Mouse (Mus musculus) embryonic facial prominence, embryonic 14.5 days (tissue): ENCODE results near the gene Kank4. TPM values are rescaled to one million over a fixed set of nuclear protein-coding genes. Genes with fewer than 3 reads are reported as not detected.

Experiments used
- ATAC-seq: fragments of 200-750 bp; cut with Nextera tagmentation; 2 replicates; pipeline ENCODE4 v1.8.0; 2017; ENCODE audit warnings: low read depth, moderate number of reproducible peaks, moderate TSS enrichment
- DNase-seq: peaks from one replicate; pipeline ENCODE4 v3.0.0-alpha.2; 2015; ENCODE audit warnings: low spot score
- H3K27ac ChIP-seq: fragments of 300-500 bp; sonication (generic); replicated peaks from 2 replicates; pipeline ENCODE4 v1.5.1; 2014; ENCODE audit warnings: low read depth, mild to moderate bottlenecking, low read length, moderate library complexity
- H3K27me3 ChIP-seq: fragments of 300-500 bp; sonication (generic); replicated peaks from 2 replicates; pipeline ENCODE4 v1.6.1; 2014; ENCODE audit warnings: low read length; ENCODE audit not compliant: control insufficient read depth, insufficient read depth
- H3K36me3 ChIP-seq: fragments of 300-500 bp; sonication (generic); 2 replicates; pipeline ENCODE4 v1.6.1; 2014; ENCODE audit warnings: low read length, mixed read lengths; ENCODE audit not compliant: control insufficient read depth, insufficient read depth
- H3K4me1 ChIP-seq: fragments of 300-500 bp; sonication (generic); 2 replicates; pipeline ENCODE4 v1.6.1; 2014; ENCODE audit warnings: antibody characterized with exemption, low read length; ENCODE audit not compliant: control insufficient read depth, insufficient read depth
- H3K4me2 ChIP-seq: fragments of 300-500 bp; sonication (generic); 2 replicates; pipeline ENCODE4 v1.6.1; 2014; ENCODE audit warnings: low read depth, mild to moderate bottlenecking, low read length, moderate library complexity, mixed read lengths
- H3K4me3 ChIP-seq: fragments of 300-500 bp; sonication (generic); 2 replicates; pipeline ENCODE4 v1.5.1; 2014; ENCODE audit warnings: low read depth, mild to moderate bottlenecking, low read length
- H3K9ac ChIP-seq: fragments of 300-500 bp; sonication (generic); 2 replicates; pipeline ENCODE4 v1.6.1; 2014; ENCODE audit warnings: low read depth, mild to moderate bottlenecking, low read length, moderate library complexity, mixed read lengths
- H3K9me3 ChIP-seq: fragments of 300-500 bp; sonication (generic); 2 replicates; pipeline ENCODE4 v1.6.1; 2016; ENCODE audit warnings: low read length; ENCODE audit not compliant: control insufficient read depth
- WGBS: fragments of 180-500 bp; shearing (Covaris S2); extraction: QIAGEN DNeasy Blood & Tissue Kit; methylation state at CpG from one replicate; pipeline ENCODE4 v1.1.7; 2014; 5-methylcytosine and 5-hydroxymethylcytosine counted together
- polyA plus RNA-seq: library from polyadenylated mRNA; unstranded; fragments of >200 nt; fragmentation: Nextera tagmentation; extraction: Ambion mirVana; gene quantifications from 2 replicates; pipeline ENCODE4 v1.2.1, GENCODE M21; 2014

Gene Kank4
- polyA plus RNA-seq, 1 experiment from 2014 or later, result 2.6 TPM

- DNase-seq (no peak), ATAC-seq (no peak)
- Histone ChIP-seq H3K4me1 (peaks cover 20% of the 10 kb centered on the region), H3K9me3 (no peaks in the 10 kb centered on the region), H3K4me2 (no peak overlapping the region), H3K9ac (no peak overlapping the region), H3K4me3 (no peak overlapping the region), H3K27me3 (no peaks in the 10 kb centered on the region), H3K36me3 (no peaks in the 10 kb centered on the region), H3K27ac (no peak overlapping the region)
- 73% methylated on average over 2 of the region's 2 CpGs for WGBS
These were observed 22.1 kb downstream of the Kank4 start for GRCm38 (mm10) chr4:98795241-98795640.

- no peak overlapping the region for H3K4me3 ChIP-seq
- no peak overlapping the region for H3K4me2 ChIP-seq
- ATAC-seq (no peak), DNase-seq (no peak)
- H3K4me1 ChIP-seq, result peaks cover 27% of the 10 kb centered on the region
- no peak overlapping the region for H3K9ac ChIP-seq
- no peak overlapping the region for H3K27ac ChIP-seq
- WGBS, result 90% methylated on average over 9 of the region's 9 CpGs
- no peaks in the 10 kb centered on the region for H3K36me3 ChIP-seq
- no peaks in the 10 kb centered on the region for H3K9me3 ChIP-seq
- no peaks in the 10 kb centered on the region for H3K27me3 ChIP-seq
These were observed 23.9 kb downstream of the Kank4 start for GRCm38 (mm10) chr4:98793486-98793885.

GRCm38 (mm10) chr4:98790721-98791120 is 26.6 kb downstream of the Kank4 start:
- Histone ChIP-seq H3K9ac (peak overlapping the region; percentile 5; the same call in 1 of the 2 replicates), H3K36me3 (no peaks in the 10 kb centered on the region), H3K4me1 (peaks cover 17% of the 10 kb centered on the region), H3K4me3 (no peak overlapping the region), H3K27ac (peak overlapping the region; percentile 59), H3K27me3 (no peaks in the 10 kb centered on the region), H3K9me3 (no peaks in the 10 kb centered on the region), H3K4me2 (peak overlapping the region; percentile 44; the same call in 1 of the 2 replicates)
- DNase-seq (no peak), ATAC-seq (no peak)
- WGBS, result 53% methylated on average over 1 of the region's 1 CpGs

DNA sequence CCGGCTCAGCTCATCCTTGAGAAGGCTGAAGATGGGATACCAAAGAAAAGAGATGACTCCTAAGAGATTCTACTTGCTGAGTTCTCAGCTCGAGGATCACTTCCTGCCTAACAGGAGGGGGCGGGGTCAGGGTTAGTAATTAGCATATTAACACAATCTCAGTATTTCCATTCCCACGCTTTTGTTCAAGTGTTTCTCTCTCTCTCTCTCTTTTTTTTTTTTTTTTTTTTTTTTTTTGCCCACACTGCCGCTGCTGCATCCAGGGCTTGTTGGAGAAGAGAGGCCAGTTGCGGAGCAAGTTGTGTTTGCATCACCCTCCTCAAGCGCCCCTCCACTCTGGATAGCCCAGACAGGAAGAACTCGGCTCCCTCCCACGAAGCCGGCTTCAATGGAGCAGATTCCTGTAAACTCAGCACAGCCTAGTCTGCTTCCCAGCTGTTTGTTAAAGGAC is 27.5 kb downstream of the Kank4 start:
- Histone ChIP-seq H3K9me3 (no peaks in the 10 kb centered on the region), H3K4me2 (peak overlapping the region; percentile 44), H3K4me1 (peaks cover 17% of the 10 kb centered on the region), H3K9ac (no peak overlapping the region; the same call in 1 of the 2 replicates), H3K27me3 (no peaks in the 10 kb centered on the region), H3K27ac (peak overlapping the region; percentile 59), H3K36me3 (0 out of 2 replicates have a peak, but pooled peaks cover under 1% of the 10 kb centered on the region), H3K4me3 (peak overlapping the region; percentile 18)
- DNase-seq (peak; percentile 73), ATAC-seq (peak; percentile 51)
- WGBS, result 13% methylated on average over 10 of the region's 10 CpGs

GRCm38 (mm10) chr4:98789133-98789765 is 28.1 kb downstream of the Kank4 start:
- no peaks in the 10 kb centered on the region for H3K9me3 ChIP-seq
- DNase-seq (peak; percentile 88), ATAC-seq (peak; percentile 65)
- H3K9ac ChIP-seq, result no peak overlapping the region; the same call in 1 of the 2 replicates
- no peak overlapping the region; the same call in 1 of the 2 replicates for H3K4me3 ChIP-seq
- 0 out of 2 replicates have a peak, but pooled peaks cover 7% of the 10 kb centered on the region for H3K36me3 ChIP-seq
- H3K27ac ChIP-seq, result peak overlapping the region; percentile 59
- H3K4me2 ChIP-seq, result peak overlapping the region; percentile 44
- 46% methylated on average over 7 of the region's 7 CpGs for WGBS
- H3K27me3 ChIP-seq, result no peaks in the 10 kb centered on the region
- peaks cover 17% of the 10 kb centered on the region for H3K4me1 ChIP-seq

DNA sequence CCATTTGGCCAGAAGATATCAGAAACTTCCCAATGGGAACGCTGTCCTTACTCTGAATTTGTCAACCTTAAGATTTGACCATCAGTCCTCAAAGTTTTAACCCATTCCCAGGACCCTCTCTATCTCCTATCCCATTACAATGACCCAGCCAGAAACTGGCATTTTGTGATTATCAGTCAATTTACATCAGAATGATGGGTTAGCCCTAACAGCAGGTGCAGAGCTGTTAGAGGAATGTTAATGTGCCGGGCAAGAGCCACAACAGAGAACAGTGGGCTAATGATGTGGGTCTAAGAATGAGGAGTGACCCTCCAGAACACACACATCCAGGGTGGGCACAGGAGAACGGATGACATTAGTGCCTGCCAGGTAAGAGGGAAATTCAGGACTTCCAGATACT is 31.1 kb downstream of the Kank4 start:
- Histone ChIP-seq H3K9ac (no peak overlapping the region), H3K4me2 (no peak overlapping the region)
- ATAC-seq, result no peak

GRCm38 (mm10) chr4:98785851-98786250 is 31.5 kb downstream of the Kank4 start:
- Histone ChIP-seq H3K9me3 (no peaks in the 10 kb centered on the region), H3K4me1 (peaks cover 17% of the 10 kb centered on the region), H3K4me2 (no peak overlapping the region), H3K36me3 (peaks cover 12% of the 10 kb centered on the region; the same call in 1 of the 2 replicates), H3K27ac (no peak overlapping the region), H3K27me3 (no peaks in the 10 kb centered on the region), H3K9ac (no peak overlapping the region), H3K4me3 (no peak overlapping the region)
- no peak for ATAC-seq
- DNase-seq, result no peak
- WGBS, result 45% methylated on average over 8 of the region's 8 CpGs

More for the DNA sequence above, 31.1 kb downstream of the Kank4 start:
- Histone ChIP-seq H3K27me3 (no peaks in the 10 kb centered on the region), H3K36me3 (peaks cover 12% of the 10 kb centered on the region; the same call in 1 of the 2 replicates), H3K27ac (no peak overlapping the region), H3K4me3 (no peak overlapping the region), H3K9me3 (no peaks in the 10 kb centered on the region), H3K4me1 (peaks cover 17% of the 10 kb centered on the region)
- no peak for DNase-seq
- WGBS, result 45% methylated on average over 3 of the region's 3 CpGs

DNA sequence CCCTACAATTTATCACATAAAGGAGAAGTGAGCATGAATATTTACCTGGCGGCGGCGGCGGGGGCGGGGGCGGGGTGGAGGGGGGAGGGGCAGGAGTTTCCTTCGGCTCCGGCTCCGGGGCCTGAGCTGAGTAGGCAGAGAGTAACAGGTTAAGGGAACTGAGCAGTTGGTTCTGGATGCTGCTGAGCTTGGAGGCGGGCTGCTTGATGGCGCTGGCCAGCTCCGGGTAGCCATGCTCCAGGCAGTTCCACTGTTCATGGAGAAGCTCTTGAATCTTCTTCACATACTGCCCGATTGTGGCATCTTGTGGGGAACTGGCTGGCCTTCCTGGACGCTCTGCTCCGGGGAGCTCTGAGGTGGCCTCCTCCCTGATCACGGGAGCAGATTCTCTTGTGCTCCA is 39.1 kb downstream of the Kank4 start:
- H3K4me1 ChIP-seq, result peaks cover 32% of the 10 kb centered on the region
- WGBS, result 20% methylated on average over 16 of the region's 16 CpGs
- H3K36me3 ChIP-seq, result 0 out of 2 replicates have a peak, but pooled peaks cover 9% of the 10 kb centered on the region
- no peaks in the 10 kb centered on the region for H3K9me3 ChIP-seq
- DNase-seq (no peak), ATAC-seq (no peak)
- no peaks in the 10 kb centered on the region for H3K27me3 ChIP-seq
- H3K4me3 ChIP-seq, result no peak overlapping the region
- H3K4me2 ChIP-seq, result peak overlapping the region; percentile 32
- H3K9ac ChIP-seq, result 0 out of 2 replicates have a peak overlapping the region, but pooled peaks have one; percentile 8
- no peak overlapping the region for H3K27ac ChIP-seq
